Mouse (Mus musculus): ENCODE measurements around the gene Gm3752. TPM values are rescaled to one million over a fixed set of nuclear protein-coding genes. Genes with fewer than 3 reads are reported as not detected.

Gene Gm3752
- polyA plus RNA-seq (2017; shearing (Covaris generic)), result 1 to 10 TPM; 1.7 to 6.4 TPM

GRCm38 (mm10) chr14:7483662-7484061, at the start of gene Gm3752:
Gene Gm3752 (minus strand): TSS chr14:7483762.

GRCm38 (mm10) chr14:7450817-7451216, 32.7 kb downstream of the Gm3752 start, which contains the start of gene Gm3755:
Gene Gm3755 (minus strand): TSS chr14:7450917.

Other genes starting within 250 kb of the Gm3752 start
- gene Gm3727, start 219.0 kb downstream of the Gm3752 start, polyA plus RNA-seq (2017; shearing (Covaris generic)), result not detected
- 1 to 10 TPM; 6.0 to 6.3 TPM for gene Gm3739, start 168.7 kb downstream of the Gm3752 start, polyA plus RNA-seq (2017; shearing (Covaris generic))
- gene Gm5797, start 151.4 kb downstream of the Gm3752 start, polyA plus RNA-seq (2017; shearing (Covaris generic)), result not detected
- gene Gm8374, start 118.6 kb downstream of the Gm3752 start, polyA plus RNA-seq (2017; shearing (Covaris generic)), result not detected
- under 1 TPM in 1 of 2 experiments, not detected in 1; 0.17 TPM for gene Gm3755, start 32.8 kb downstream of the Gm3752 start, polyA plus RNA-seq (2017; shearing (Covaris generic))
- gene Gm3558, start 84.8 kb upstream of the Gm3752 start, polyA plus RNA-seq (2017; shearing (Covaris generic)), result 1 to 10 TPM in 1 of 2 experiments, under 1 TPM in 1; 0.47 to 1.2 TPM
- not detected for gene Gm10338, start 111.8 kb upstream of the Gm3752 start, polyA plus RNA-seq (2017; shearing (Covaris generic))
- not detected for gene Gm10128, start 160.2 kb upstream of the Gm3752 start, polyA plus RNA-seq (2017; shearing (Covaris generic))

Measured in activated CD4-positive, CD25-positive, alpha-beta regulatory T cell (primary cell).